Comparison of ENCODE assay signal across 8 mouse cellular contexts in the genomic region with DNA sequence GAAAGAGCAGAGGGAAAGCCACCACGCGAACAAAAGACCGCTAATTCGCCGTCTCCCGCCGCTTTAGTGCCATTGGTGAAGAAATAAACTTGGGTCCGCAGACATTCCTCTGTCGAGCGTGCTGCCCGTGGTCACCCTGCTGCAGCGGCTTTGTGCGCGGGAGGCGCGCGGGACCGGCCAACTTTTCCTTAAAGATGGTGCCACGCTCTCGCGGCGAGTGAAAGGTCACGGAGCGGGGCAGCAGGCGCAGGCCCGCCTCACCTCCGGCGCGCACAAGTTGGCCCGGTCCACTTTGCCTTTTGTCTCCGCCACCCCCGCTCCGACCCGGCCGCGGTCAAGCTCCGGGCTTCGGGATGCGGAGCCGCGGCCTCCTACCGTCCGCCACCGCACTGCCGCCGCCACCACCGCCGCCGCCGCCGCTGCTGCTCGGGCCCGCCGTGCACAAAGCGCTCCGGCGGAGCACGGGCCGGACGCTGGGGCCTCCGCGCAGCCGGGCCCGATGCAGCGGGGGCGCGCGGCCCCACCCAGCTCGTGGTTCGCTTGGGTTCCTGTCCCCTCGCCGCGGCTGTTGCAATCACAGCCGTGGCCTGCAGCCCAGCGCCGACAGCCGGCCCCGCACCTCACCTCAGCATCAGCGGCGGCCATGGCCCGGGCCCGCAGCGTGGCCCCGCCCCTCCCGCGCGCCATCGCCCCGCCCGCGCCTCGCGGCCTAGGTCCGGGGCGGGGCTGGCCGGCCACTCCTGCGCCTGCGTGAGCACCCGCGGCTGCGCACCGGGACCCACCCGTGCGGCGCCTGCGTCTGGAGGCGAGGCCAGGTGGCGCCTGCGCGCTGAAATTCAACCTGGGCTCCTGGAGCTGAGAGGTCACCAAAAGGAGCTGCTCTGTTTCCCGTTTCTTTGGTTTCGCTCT. TPM values are rescaled to one million over a fixed set of nuclear protein-coding genes. Genes with fewer than 3 reads are reported as not detected.
DNase-seq lines count a peak whose midpoint lies in the region; ATAC-seq and TF ChIP-seq lines count a peak whose summit lies in the region.

Gene Ehmt1, minus strand, starts transcription at position 685 of the 909 bp plus-strand sequence.

- TF ChIP-seq POLR2A in CH12.LX (IDR thresholded peaks at IDR 0.05; ENCODE audit: low read depth, low read length): peak; percentile 99
- peak; percentile 80 for TF ChIP-seq POLR2A in testis, adult 2 months (IDR thresholded peaks at IDR 0.05; ENCODE audit: control insufficient read depth, low read depth, low read length)

- peak; percentile 89 for DNase-seq in CH12.LX (ENCODE audit: extremely low read depth)
- DNase-seq in c-Kit-positive CD71-positive TER-119-negative erythroid progenitor cells, embryonic 14.5 days (ENCODE audit: low read depth): peak; percentile 80
- peak; percentile 94 for DNase-seq in heart, postnatal 0 days (ENCODE audit: low spot score)
- peak; percentile 94 to 97 for DNase-seq in kidney, postnatal 4 days

- no peak within 1 kb of the TSS for H3K27ac ChIP-seq in CH12.LX (ENCODE audit: insufficient read depth, low read depth)
- H3K27ac ChIP-seq in forebrain, embryonic 12.5 days: peak within 1 kb of the TSS; percentile 97
- H3K27ac ChIP-seq in heart, postnatal 0 days (ENCODE audit: low read depth): peak within 1 kb of the TSS; percentile 94
- peak within 1 kb of the TSS; percentile 87 for H3K27ac ChIP-seq in liver, embryonic 16.5 days (ENCODE audit: low read length)
- peak within 1 kb of the TSS; percentile 98 for H3K27ac ChIP-seq in neural tube, embryonic 13.5 days (replicated peaks)
- H3K27ac ChIP-seq in testis, adult 2 months (ENCODE audit: control insufficient read depth, insufficient read depth, low read depth, low read length): peak within 1 kb of the TSS; percentile 79

- peak within 1 kb of the TSS; percentile 54 for H3K4me2 ChIP-seq in CH12.LX (ENCODE audit: insufficient read depth, low read depth, poor library complexity, severe bottlenecking)
- H3K4me2 ChIP-seq in forebrain, embryonic 12.5 days: peak within 1 kb of the TSS; percentile 60
- H3K4me2 ChIP-seq in heart, postnatal 0 days (ENCODE audit: low read depth, low read length): peak within 1 kb of the TSS; percentile 73
- peak within 1 kb of the TSS; percentile 84 for H3K4me2 ChIP-seq in liver, embryonic 16.5 days (ENCODE audit: low read depth, low read length)
- peak within 1 kb of the TSS; percentile 71 for H3K4me2 ChIP-seq in neural tube, embryonic 13.5 days

- in situ Hi-C loops in CH12.LX (cut with MboI; ENCODE audit: low pct_ligation_motif_present, low pct_unique_long_range_greater_than_20kb, low sequenced_read_pairs): no loop called here

- peaks cover 0 to 15% of the 10 kb centered on the region in 2 experiments; a peak in 3 of 4 replicates for H3K4me1 ChIP-seq in CH12.LX (ENCODE audit: control insufficient read depth in 1 of 2, insufficient read depth in 2 of 2)
- H3K4me1 ChIP-seq in forebrain, embryonic 12.5 days: peaks cover 10% of the 10 kb centered on the region
- peaks cover 6% of the 10 kb centered on the region; the same call in 1 of the 2 replicates for H3K4me1 ChIP-seq in heart, postnatal 0 days (ENCODE audit: control insufficient read depth, insufficient read depth)
- H3K4me1 ChIP-seq in liver, embryonic 16.5 days (ENCODE audit: control insufficient read depth, low read depth, low read length): peaks cover 16% of the 10 kb centered on the region
- H3K4me1 ChIP-seq in neural tube, embryonic 13.5 days (replicated peaks): peaks cover 16% of the 10 kb centered on the region
- peaks cover 3% of the 10 kb centered on the region; the same call in 1 of the 2 replicates for H3K4me1 ChIP-seq in testis, adult 2 months (ENCODE audit: control insufficient read depth, insufficient read depth, low read length)

- H3K4me3 ChIP-seq in CH12.LX (replicated peaks in 1 of 3; ENCODE audit: low read depth in 2 of 3, low read length in 2 of 3, poor library complexity in 1 of 3): peak within 1 kb of the TSS; percentile 80 to 89 (median 86)
- H3K4me3 ChIP-seq in forebrain, embryonic 12.5 days (replicated peaks): peak within 1 kb of the TSS; percentile 97
- H3K4me3 ChIP-seq in heart, postnatal 0 days (ENCODE audit: low read depth, low read length): peak within 1 kb of the TSS; percentile 89
- peak within 1 kb of the TSS; percentile 98 for H3K4me3 ChIP-seq in liver, embryonic 16.5 days (ENCODE audit: low read depth, low read length)
- H3K4me3 ChIP-seq in neural tube, embryonic 13.5 days: peak within 1 kb of the TSS; percentile 89
- peak within 1 kb of the TSS; percentile 91 for H3K4me3 ChIP-seq in testis, adult 2 months (ENCODE audit: control insufficient read depth, low read depth, low read length)

- H3K9me3 ChIP-seq in CH12.LX (replicated peaks; ENCODE audit: low read length): no peaks in the 10 kb centered on the region
- no peaks in the 10 kb centered on the region for H3K9me3 ChIP-seq in forebrain, embryonic 12.5 days
- H3K9me3 ChIP-seq in heart, postnatal 0 days (replicated peaks; ENCODE audit: control insufficient read depth, low read length): no peaks in the 10 kb centered on the region
- H3K9me3 ChIP-seq in liver, embryonic 16.5 days (replicated peaks; ENCODE audit: control insufficient read depth, low read length): no peaks in the 10 kb centered on the region
- H3K9me3 ChIP-seq in neural tube, embryonic 13.5 days: no peaks in the 10 kb centered on the region

- H3K79me2 ChIP-seq in CH12.LX (replicated peaks; ENCODE audit: control insufficient read depth, extremely low read depth, insufficient read depth, poor library complexity, severe bottlenecking): peaks cover 36% of the 10 kb centered on the region

- no peak for TF ChIP-seq RAD21 in CH12.LX (IDR thresholded peaks at IDR 0.05; ENCODE audit: low read depth, low read length)

- H3K9ac ChIP-seq in CH12.LX (ENCODE audit: insufficient read depth, low read depth): peak within 1 kb of the TSS; percentile 96
- H3K9ac ChIP-seq in forebrain, embryonic 12.5 days: peak within 1 kb of the TSS; percentile 98
- peak within 1 kb of the TSS; percentile 90 for H3K9ac ChIP-seq in heart, postnatal 0 days (replicated peaks; ENCODE audit: low read depth, low read length)
- H3K9ac ChIP-seq in liver, embryonic 16.5 days (ENCODE audit: low read depth, low read length): peak within 1 kb of the TSS; percentile 93
- H3K9ac ChIP-seq in neural tube, embryonic 13.5 days: peak within 1 kb of the TSS; percentile 98

- TF ChIP-seq CTCF in CH12.LX (conservative IDR thresholded peaks at IDR 0.05 in 1 of 2, IDR thresholded peaks at IDR 0.05 in 1 of 2; ENCODE audit: low read depth in 2 of 2, low read length in 2 of 2): no peak
- no peak for TF ChIP-seq CTCF in heart, postnatal 0 days (IDR thresholded peaks at IDR 0.05; ENCODE audit: low read depth)
- no peak for TF ChIP-seq CTCF in testis, adult 2 months (IDR thresholded peaks at IDR 0.05; ENCODE audit: control insufficient read depth, insufficient read depth, insufficient replicate concordance, low read depth, low read length)

- dilution Hi-C loops in CH12.LX (cut with MboI; ENCODE audit: extremely low pct_ligation_motif_present, extremely low pct_unique_long_range_greater_than_20kb, low sequenced_read_pairs): no loop called here

- H3K27me3 ChIP-seq in CH12.LX (replicated peaks): no peaks in the 10 kb centered on the region
- no peaks in the 10 kb centered on the region for H3K27me3 ChIP-seq in forebrain, embryonic 12.5 days
- H3K27me3 ChIP-seq in heart, postnatal 0 days (ENCODE audit: control insufficient read depth, insufficient read depth, low read length): no peaks in the 10 kb centered on the region
- H3K27me3 ChIP-seq in liver, embryonic 16.5 days (ENCODE audit: control insufficient read depth, insufficient read depth, low read depth, low read length): no peaks in the 10 kb centered on the region
- H3K27me3 ChIP-seq in neural tube, embryonic 13.5 days: no peaks in the 10 kb centered on the region
- no peaks in the 10 kb centered on the region for H3K27me3 ChIP-seq in testis, adult 2 months (ENCODE audit: control insufficient read depth, insufficient read depth, low read length)

- TF ChIP-seq EP300 in CH12.LX (IDR thresholded peaks at IDR 0.05; ENCODE audit: low read length): no peak
- TF ChIP-seq EP300 in heart, postnatal 0 days (IDR thresholded peaks at IDR 0.05; ENCODE audit: low read depth): no peak

- H3K36me3 ChIP-seq in CH12.LX (replicated peaks in 1 of 2; ENCODE audit: control insufficient read depth in 1 of 2, insufficient read depth in 1 of 2, low read length in 1 of 2): peaks cover 0 to 7% of the 10 kb centered on the region in 2 experiments
- H3K36me3 ChIP-seq in forebrain, embryonic 12.5 days (replicated peaks): no peaks in the 10 kb centered on the region
- H3K36me3 ChIP-seq in heart, postnatal 0 days (replicated peaks; ENCODE audit: control insufficient read depth, insufficient read depth, low read length): no peaks in the 10 kb centered on the region
- no peaks in the 10 kb centered on the region for H3K36me3 ChIP-seq in liver, embryonic 16.5 days (ENCODE audit: control insufficient read depth, insufficient read depth)
- no peaks in the 10 kb centered on the region for H3K36me3 ChIP-seq in neural tube, embryonic 13.5 days
- no peaks in the 10 kb centered on the region for H3K36me3 ChIP-seq in testis, adult 2 months (ENCODE audit: control insufficient read depth, insufficient read depth, low read length)

- under 1% methylated on average over 59 of the region's 112 CpGs for WGBS in forebrain, embryonic 12.5 days
- WGBS in heart, postnatal 0 days: under 1% methylated on average over 55 of the region's 112 CpGs
- WGBS in liver, embryonic 16.5 days (ENCODE audit: insufficient replicate concordance): under 1% methylated on average over 85 of the region's 112 CpGs
- WGBS in neural tube, embryonic 13.5 days: under 1% methylated on average over 74 of the region's 112 CpGs

- ATAC-seq in forebrain, embryonic 12.5 days (ENCODE audit: low FRiP score): peak; percentile 99
- ATAC-seq in heart, postnatal 0 days (ENCODE audit: insufficient read depth, low read depth): peak; percentile 99
- ATAC-seq in liver, embryonic 16.5 days (ENCODE audit: low read depth): peak; percentile 98
- ATAC-seq in neural tube, embryonic 13.5 days (ENCODE audit: low read depth): peak; percentile 98

TF ChIP-seq in CH12.LX, 34 proteins besides CTCF, POLR2A, EP300 and RAD21 (continues in another document):
- TF ChIP-seq USF1 (IDR thresholded peaks at IDR 0.05; ENCODE audit: low read depth, low read length) (no peak), E2F4 (IDR thresholded peaks at IDR 0.05; ENCODE audit: insufficient replicate concordance, low read depth, low read length) (no peak)

RNA-seq across cellular contexts. Expression of gene Ehmt1, which starts in this region (rescaled TPM):
- 27.2 and 30.4 TPM in 2 replicates for total RNA-seq in CH12.LX (2012; rRNA removed)
- total RNA-seq in CH12.LX (2014; rRNA removed): 21.4 and 25.5 TPM in 2 replicates
- polyA plus RNA-seq in CH12.LX (2012; ENCODE audit: insufficient read length, low read depth): 30.7 and 33.4 TPM in 2 replicates
- polyA plus RNA-seq in forebrain, embryonic 12.5 days (2016; fragmentation: Nextera tagmentation; extraction: Ambion mirVana): 147 and 148 TPM in 2 replicates
- total RNA-seq in heart, postnatal 0 days (2014; rRNA removed; ENCODE audit: low replicate concordance): 36.8 and 49.8 TPM in 2 replicates
- 30.6 and 34.7 TPM in 2 replicates for polyA plus RNA-seq in heart, postnatal 0 days (2015; fragmentation: Nextera tagmentation; extraction: Ambion mirVana)
- 13.4 and 14.2 TPM in 2 replicates for polyA plus RNA-seq in liver, embryonic 16.5 days (2015; fragmentation: Nextera tagmentation; extraction: Ambion mirVana)
- 96.0 and 110 TPM in 2 replicates for polyA plus RNA-seq in neural tube, embryonic 13.5 days (2015; fragmentation: Nextera tagmentation; extraction: Ambion mirVana)
- polyA plus RNA-seq in testis, adult 2 months (2012; rRNA removed): 11.0 and 13.2 TPM in 2 replicates
